Mouse (Mus musculus) heart, postnatal 0 days (tissue): ENCODE results near the gene Chrne. TPM values are rescaled to one million over a fixed set of nuclear protein-coding genes. Genes with fewer than 3 reads are reported as not detected.

ENCODE experiments used
- ATAC-seq: fragments of 200-750 bp; cut with Nextera tagmentation; 2 replicates; pipeline ENCODE4 v1.8.0; 2017; ENCODE audit warnings: low read depth, moderate number of reproducible peaks, moderate library complexity; ENCODE audit not compliant: insufficient read depth
- DNase-seq: peaks from one replicate; pipeline ENCODE4 v3.0.0-alpha.2; 2016; ENCODE audit warnings: low spot score
- H3K27ac ChIP-seq: fragments of 300-500 bp; sonication (generic); 2 replicates; pipeline ENCODE4 v1.5.1; 2014; ENCODE audit warnings: low read depth, mild to moderate bottlenecking
- H3K27me3 ChIP-seq: fragments of 300-500 bp; sonication (generic); 2 replicates; pipeline ENCODE4 v1.6.1; 2014; ENCODE audit warnings: low read length, mixed read lengths; ENCODE audit not compliant: control insufficient read depth, insufficient read depth
- H3K36me3 ChIP-seq: fragments of 300-500 bp; sonication (generic); replicated peaks from 2 replicates; pipeline ENCODE4 v1.6.1; 2014; ENCODE audit warnings: low read length, mixed read lengths; ENCODE audit not compliant: control insufficient read depth, insufficient read depth
- H3K4me1 ChIP-seq: fragments of 300-500 bp; sonication (generic); 2 replicates; pipeline ENCODE4 v1.6.1; 2014; ENCODE audit warnings: antibody characterized with exemption; ENCODE audit not compliant: control insufficient read depth, insufficient read depth
- H3K4me2 ChIP-seq: fragments of 300-500 bp; sonication (generic); 2 replicates; pipeline ENCODE4 v1.6.1; 2014; ENCODE audit warnings: low read depth, mild to moderate bottlenecking, low read length, moderate library complexity
- H3K4me3 ChIP-seq: fragments of 300-500 bp; sonication (generic); 2 replicates; pipeline ENCODE4 v1.5.1; 2014; ENCODE audit warnings: low read depth, low read length
- H3K9ac ChIP-seq: fragments of 300-500 bp; sonication (generic); replicated peaks from 2 replicates; pipeline ENCODE4 v1.6.1; 2014; ENCODE audit warnings: low read depth, low read length, mixed read lengths
- H3K9me3 ChIP-seq: fragments of 300-500 bp; sonication (generic); replicated peaks from 2 replicates; pipeline ENCODE4 v1.6.1; 2016; ENCODE audit warnings: low read length; ENCODE audit not compliant: control insufficient read depth
- CTCF ChIP-seq: IDR thresholded peaks from 2 replicates; pipeline ENCODE4 v1.5.1; 2016; ENCODE audit warnings: antibody characterized with exemption, control low read depth, low read depth
- EP300 ChIP-seq: IDR thresholded peaks from 2 replicates; pipeline ENCODE4 v1.6.1; 2016; ENCODE audit warnings: antibody characterized with exemption, low read depth
- WGBS: fragments of 180-500 bp; shearing (Covaris S2); extraction: QIAGEN DNeasy Blood & Tissue Kit; methylation state at CpG from one replicate; pipeline ENCODE4 v1.1.7; 2014; 5-methylcytosine and 5-hydroxymethylcytosine counted together
- polyA plus RNA-seq: library from polyadenylated mRNA; unstranded; fragments of >200 nt; fragmentation: Nextera tagmentation; extraction: Ambion mirVana; gene quantifications from 2 replicates; pipeline ENCODE4 v1.2.1, GENCODE M21; 2015
- total RNA-seq: library from RNA; depleted of rRNA; stranded (reverse); fragments of >200 nt; gene quantifications from 2 replicates; pipeline ENCODE4 v1.2.3, GENCODE M21; 2014; ENCODE audit warnings: low replicate concordance

The Chrne gene
- total and polyA plus RNA-seq, 2 experiments from 2014 or later, result not detected

DNA sequence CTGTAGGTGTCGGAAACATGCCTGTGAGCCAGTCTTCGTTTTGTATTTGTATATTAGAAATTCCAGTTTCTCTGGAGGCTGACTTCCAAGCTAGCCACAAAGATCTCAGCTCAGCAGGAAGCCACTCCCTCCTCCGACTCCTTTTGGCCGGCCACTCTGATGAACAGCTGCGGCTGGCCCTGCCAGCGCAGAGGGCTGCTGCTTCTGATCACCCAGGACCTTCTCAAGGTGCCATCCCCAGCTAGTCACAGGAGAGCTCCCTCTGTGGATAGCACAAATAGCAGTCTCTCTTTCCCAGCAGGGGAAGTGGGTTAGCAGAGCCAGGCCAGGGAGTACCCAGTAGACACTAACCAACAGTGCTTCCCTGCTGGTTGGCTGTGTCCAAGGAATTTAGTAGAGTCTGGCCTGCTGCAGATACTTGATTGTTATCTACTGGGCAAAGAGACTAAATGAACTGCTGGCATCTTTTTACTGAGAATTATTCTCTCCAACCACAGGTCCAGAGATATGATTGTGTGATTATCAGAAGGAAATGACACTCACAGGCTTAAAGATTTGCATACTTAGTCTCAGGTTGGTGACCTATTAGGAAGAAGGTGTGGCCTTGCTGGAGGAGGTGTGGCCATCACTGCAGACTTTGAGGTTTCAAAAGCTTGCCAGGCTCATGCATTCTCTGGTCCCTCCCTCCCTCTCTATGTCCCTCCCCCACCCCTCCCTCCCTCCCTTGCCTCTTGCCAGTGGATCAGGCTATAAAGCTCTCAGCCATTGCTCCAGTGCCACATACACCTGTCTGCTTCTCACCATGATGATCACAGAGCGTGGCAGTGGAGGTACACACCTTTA, 3.2 kb upstream of the Chrne start:
- TF ChIP-seq CTCF (no peak), EP300 (no peak)
- H3K27ac ChIP-seq, result no peak overlapping the region
- DNase-seq (no peak), ATAC-seq (no peak)
- no peaks in the 10 kb centered on the region for H3K27me3 ChIP-seq
- H3K4me1 ChIP-seq, result no peaks in the 10 kb centered on the region
- H3K9me3 ChIP-seq, result no peaks in the 10 kb centered on the region
- no peaks in the 10 kb centered on the region for H3K36me3 ChIP-seq
- H3K4me3 ChIP-seq, result no peak overlapping the region
- no peak overlapping the region for H3K4me2 ChIP-seq
- 27% methylated on average over 7 of the region's 7 CpGs for WGBS
- H3K9ac ChIP-seq, result no peak overlapping the region

DNA sequence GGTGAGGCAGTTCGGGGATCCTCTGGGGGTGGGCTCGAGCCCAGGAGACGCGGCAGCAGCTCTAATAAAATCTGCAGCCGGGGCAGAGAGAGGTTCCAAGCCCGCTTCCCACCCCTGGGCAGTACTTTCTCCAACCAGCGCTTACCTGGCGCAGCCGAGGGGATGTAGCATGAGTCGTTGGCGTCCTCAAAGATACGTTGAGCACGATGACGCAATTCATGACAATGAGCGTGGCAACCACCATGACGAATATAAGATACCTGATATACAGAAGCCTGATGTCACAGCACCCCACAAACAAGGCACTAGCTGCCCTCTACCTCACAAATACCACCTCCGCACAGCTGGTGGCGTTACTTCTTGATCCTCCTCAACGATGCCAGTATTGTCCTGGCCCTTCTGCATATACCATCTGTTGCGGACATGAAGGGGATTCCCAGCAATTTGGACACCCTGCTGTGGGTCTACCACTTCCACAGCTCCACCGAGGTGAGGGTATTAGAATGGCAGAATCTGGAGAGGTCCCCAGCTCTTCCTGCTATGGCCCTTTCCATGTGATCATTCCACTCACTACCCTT, 3.4 kb downstream of the Chrne start, which contains the start of gene 4930544D05Rik:
Gene 4930544D05Rik (plus strand): TSS at position 333 of the 578 bp plus-strand sequence.
- peak within 1 kb of the TSS; percentile 28; the same call in 1 of the 2 replicates for H3K9ac ChIP-seq
- H3K36me3 ChIP-seq, result peaks cover 28% of the 10 kb centered on the region
- H3K9me3 ChIP-seq, result no peaks in the 10 kb centered on the region
- H3K4me2 ChIP-seq, result peak within 1 kb of the TSS; percentile 76
- H3K27me3 ChIP-seq, result peaks cover 8% of the 10 kb centered on the region; the same call in 1 of the 2 replicates
- peak within 1 kb of the TSS; percentile 59 for H3K27ac ChIP-seq
- DNase-seq (no peak), ATAC-seq (no peak)
- peak within 1 kb of the TSS; percentile 45 for H3K4me3 ChIP-seq
- H3K4me1 ChIP-seq, result peaks cover 15% of the 10 kb centered on the region
- WGBS, result 13% methylated on average over 21 of the region's 21 CpGs
- TF ChIP-seq CTCF (no peak), EP300 (no peak)

DNA sequence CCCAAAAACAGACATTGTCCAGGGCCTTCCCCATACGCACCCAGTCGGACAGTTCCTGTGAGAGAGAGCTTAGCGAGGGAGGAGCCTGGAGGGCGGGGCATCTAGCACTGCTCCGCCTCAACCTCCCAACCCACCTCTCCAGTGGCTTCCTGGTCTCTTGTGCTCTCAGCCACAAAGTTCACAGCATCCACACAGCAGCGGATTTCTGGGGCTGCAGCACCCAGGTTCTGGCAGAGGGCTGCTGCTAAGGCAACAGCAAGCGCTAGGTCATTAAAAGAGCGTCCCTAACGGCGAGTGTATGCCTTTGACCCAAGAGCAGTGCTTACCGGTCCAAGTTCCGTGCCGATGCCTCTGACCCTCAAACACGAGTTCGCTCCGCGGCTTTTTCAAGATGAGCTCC, 3.9 kb downstream of the Chrne start:
- peak; percentile 49 for DNase-seq
- H3K4me3 ChIP-seq, result peak overlapping the region; percentile 45
- 2% methylated on average over 17 of the region's 17 CpGs for WGBS

DNA sequence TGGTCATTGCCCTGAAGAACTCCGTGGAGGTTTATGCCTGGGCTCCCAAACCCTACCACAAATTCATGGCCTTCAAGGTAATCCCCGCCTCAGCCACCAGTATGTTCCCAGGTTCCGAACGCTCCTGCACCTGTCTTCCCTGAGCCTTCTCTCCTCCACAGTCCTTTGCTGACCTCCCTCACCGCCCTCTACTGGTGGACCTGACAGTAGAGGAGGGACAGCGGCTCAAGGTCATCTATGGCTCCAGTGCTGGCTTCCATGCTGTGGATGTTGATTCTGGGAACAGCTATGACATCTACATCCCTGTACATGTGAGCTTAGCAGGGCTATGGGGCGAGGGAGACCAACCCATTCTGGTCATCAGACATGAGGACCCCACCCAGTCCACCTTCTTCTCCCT, 6.5 kb downstream of the Chrne start:
- Histone ChIP-seq H3K4me3 (no peak overlapping the region), H3K9ac (no peak overlapping the region), H3K9me3 (no peaks in the 10 kb centered on the region), H3K36me3 (peaks cover 59% of the 10 kb centered on the region), H3K27ac (no peak overlapping the region), H3K27me3 (peaks cover 8% of the 10 kb centered on the region; the same call in 1 of the 2 replicates), H3K4me2 (no peak overlapping the region), H3K4me1 (peaks cover 15% of the 10 kb centered on the region)
- DNase-seq (no peak), ATAC-seq (no peak)
- 75% methylated on average over 7 of the region's 7 CpGs for whole genome bisulfite sequencing
- TF ChIP-seq CTCF (peak; percentile 32; the same call in 1 of the 2 replicates), EP300 (no peak)

More for the DNA sequence above, 3.9 kb downstream of the Chrne start:
- H3K36me3 ChIP-seq, result peaks cover 33% of the 10 kb centered on the region
- ATAC-seq, result peak; percentile 72
- H3K4me2 ChIP-seq, result peak overlapping the region; percentile 76
- peak overlapping the region; percentile 28; the same call in 1 of the 2 replicates for H3K9ac ChIP-seq
- peak overlapping the region; percentile 59 for H3K27ac ChIP-seq
- peaks cover 8% of the 10 kb centered on the region; the same call in 1 of the 2 replicates for H3K27me3 ChIP-seq
- H3K9me3 ChIP-seq, result no peaks in the 10 kb centered on the region
- H3K4me1 ChIP-seq, result peaks cover 15% of the 10 kb centered on the region
- TF ChIP-seq CTCF (no peak), EP300 (no peak)

DNA sequence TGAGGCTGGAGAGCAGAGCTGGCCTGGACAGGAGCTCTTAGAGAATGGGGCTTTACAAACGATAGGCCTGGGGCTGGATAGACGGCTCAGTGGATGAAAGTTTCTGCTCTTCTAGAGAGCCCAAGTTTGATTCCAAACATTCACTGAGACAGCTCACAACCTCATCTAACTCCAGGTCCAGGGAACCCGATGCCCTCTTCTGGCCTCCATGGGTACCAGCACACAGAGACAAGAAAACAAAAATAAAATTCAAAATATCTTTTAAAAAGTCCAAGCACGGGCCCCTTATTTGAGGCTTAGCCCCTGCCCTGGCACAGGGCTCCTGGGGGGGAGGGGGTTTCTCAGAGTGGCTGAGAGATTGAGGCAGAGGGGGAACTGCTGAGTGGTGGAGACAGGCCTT, 8.3 kb downstream of the Chrne start:
- TF ChIP-seq CTCF, result no peak
- TF ChIP-seq EP300, result no peak
- DNase-seq, result no peak
- Histone ChIP-seq H3K9ac (no peak overlapping the region), H3K9me3 (no peaks in the 10 kb centered on the region), H3K4me2 (no peak overlapping the region), H3K4me1 (peaks cover 15% of the 10 kb centered on the region), H3K36me3 (peaks cover 76% of the 10 kb centered on the region), H3K4me3 (no peak overlapping the region), H3K27me3 (peaks cover 1% of the 10 kb centered on the region; the same call in 1 of the 2 replicates), H3K27ac (no peak overlapping the region)
- ATAC-seq, result no peak
- 88% methylated on average over 4 of the region's 4 CpGs for WGBS
